Mouse (Mus musculus): ENCODE data around the gene Cd3eap.

- TF ChIP-seq CTCF (IDR thresholded peaks at IDR 0.05; ENCODE audit: low read depth) (peak; percentile 94), EP300 (IDR thresholded peaks at IDR 0.05; ENCODE audit: low read depth) (no peak)
These were observed 4.6 kb upstream of the Cd3eap start for GRCm38 (mm10) chr7:19363881-19364280.

Data from liver, embryonic 14.5 days (tissue).